Mouse (Mus musculus) spleen, postnatal 36 days (tissue): ENCODE results near the gene Tmem208.

ENCODE experiments used
- DNase-seq, 2 experiments: peaks; one replicate each; pipeline ENCODE4 v3.0.0; 2022; ENCODE audit warnings: low spot score in 2 of 2, mixed read lengths in 1 of 2

Tmem208 gene

DNA sequence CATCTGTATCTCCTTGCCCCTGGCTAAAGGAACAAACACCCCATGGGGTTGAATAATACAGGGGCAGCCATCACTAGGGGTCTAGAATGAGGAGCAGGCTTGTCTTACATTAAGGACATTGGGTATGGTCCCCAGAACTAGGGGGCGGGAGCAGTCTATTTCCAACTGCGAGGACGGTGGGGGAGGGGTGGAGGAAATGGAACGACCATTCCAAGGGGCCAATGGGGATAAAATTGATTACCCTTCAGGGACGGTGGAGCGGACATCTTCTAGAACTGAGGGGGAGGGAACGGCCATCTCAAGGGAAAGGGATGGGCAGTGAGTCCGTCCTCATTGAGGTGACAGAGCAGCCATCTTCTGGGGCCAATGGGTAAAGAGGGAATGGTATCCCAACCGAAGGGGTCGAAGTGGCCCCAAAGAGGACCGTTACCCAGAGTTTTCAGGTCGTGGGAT is 487 bp upstream of the Tmem208 start:
- no peak for DNase-seq

DNA sequence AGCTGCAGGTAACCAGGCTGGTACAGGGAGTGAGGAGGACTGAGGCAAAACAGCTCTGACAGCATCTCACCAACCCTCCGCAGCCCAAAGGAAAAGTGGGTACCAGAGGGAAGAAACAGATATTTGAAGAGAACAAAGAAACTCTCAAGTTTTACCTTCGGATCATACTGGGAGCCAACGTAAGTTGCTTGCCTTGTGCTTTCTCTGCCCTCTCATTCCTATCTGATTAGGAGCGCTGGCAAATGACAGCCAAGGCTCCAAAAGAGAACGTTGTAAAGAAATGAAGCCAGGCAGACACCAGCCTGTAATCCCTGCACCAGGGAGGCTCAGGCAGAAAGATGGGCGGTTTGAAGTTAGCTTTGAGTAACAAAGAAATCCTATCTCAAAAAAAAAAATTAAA is 814 bp downstream of the Tmem208 start:
- no peak for DNase-seq

DNA sequence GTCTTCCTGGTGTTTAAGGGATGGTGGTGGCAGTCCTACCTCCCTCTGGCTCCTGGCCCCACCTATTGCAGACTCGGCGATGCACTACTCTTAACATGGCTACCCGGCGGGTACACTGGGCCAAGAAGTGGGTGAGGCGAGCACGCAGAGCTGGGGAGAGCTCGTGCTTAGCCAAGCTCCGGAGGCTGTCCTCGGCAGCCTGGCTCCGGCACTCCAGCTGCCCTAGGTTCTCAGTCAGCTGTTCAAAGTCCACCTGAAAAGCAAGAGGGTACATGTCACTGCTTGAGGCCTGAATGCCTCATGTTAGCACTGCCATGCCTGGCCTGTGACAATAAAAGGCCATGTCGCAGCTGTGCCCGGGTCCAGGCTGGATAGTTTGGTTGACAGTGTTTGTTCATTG is 4.2 kb downstream of the Tmem208 start:
- DNase-seq, result no peak

DNA sequence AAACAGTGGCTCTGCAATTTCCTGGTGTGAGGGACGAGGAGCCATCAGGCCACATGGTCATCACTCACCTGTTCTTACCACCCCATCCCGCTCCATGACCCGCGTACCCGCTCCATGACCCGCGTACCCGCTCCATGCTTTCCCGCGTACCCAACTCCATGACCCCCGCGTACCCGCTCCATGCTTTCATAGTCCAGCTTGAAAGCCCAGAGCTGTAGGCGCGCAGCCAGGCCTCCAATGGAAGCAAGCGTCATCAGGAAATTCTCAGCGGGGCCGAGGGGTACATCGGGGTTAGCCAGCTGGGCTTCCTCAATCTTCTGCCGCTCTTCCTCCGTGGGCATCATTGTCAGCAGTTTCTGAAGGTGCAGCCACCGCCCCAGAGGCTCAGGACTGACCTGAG is 5.3 kb downstream of the Tmem208 start:
- no peak for DNase-seq

DNA sequence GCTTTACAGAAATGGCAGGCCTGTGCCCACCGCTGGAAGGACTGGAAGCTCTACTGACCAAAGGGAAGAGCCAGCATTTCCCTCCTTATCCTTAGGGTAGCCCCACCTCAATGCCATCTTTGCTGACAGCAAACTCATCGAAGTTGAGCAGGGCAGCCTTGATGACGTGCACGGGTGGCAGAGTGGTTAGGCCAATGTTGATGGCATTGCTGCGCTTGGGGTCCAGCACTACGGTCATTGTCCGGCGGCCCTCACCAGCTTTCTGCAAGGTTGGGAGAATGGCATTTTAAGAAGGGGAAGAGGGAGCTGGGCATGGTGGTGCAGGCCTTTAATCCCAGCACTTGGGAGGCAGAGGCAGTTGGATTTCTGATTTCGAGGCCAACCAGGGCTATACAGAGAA is 5.8 kb downstream of the Tmem208 start:
- DNase-seq, result no peak

DNA sequence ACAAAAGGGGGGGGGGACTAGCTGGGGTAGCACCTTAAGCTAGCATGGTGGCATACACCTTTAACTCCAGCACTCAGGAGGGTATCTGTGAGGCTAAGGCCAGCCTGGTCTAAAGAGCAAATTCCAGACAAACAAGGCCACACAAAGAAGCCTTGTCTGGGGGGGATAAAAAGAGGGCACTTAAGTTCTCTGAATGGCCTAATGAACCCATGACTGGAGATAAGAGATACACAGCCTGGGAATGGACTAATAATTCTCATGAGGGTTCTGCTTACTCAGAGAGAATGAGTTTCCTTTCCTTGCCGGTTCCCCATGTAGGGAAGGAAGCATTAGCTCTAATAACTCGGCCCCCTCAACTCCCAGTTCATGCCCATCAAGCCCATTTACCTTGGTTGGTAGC is 6.4 kb downstream of the Tmem208 start:
- DNase-seq, result no peak

DNA sequence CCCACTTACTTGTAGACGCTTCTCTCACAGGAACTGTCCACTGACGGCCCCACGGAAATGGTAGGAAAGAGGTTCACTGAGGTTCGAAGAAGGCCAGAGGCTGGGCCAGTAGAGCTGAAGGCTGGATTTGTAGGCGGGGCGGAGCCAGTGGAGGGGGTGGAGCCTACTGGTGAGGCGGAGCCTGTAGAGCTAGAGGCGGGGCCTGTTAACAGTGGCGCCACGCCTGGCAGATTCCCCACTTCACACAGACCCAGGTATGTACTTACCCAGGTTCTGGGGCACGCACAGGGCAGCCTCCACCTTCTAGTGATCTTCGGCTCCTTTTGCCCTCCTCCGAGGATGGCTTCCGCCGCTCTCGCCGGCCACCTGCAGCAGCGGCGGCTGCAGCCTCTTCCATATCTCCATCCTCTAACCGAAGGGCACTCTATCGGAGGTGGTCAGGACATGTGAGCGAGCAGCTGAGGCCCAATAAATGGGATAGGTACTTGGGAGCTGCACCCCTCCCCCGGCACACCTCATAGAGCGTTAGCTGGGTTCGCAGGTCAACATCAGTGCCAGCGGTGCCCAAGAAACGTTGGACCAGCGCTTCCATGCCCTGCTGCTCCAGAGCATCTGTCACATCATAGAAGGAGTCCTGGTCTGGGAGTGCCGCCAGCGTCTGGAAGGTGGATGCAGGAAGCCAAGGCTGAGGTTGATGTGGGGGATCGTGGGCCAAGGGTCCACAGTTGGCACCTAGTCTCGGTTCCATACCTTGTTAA is 10.4 kb downstream of the Tmem208 start:
- no peak for DNase-seq

DNA sequence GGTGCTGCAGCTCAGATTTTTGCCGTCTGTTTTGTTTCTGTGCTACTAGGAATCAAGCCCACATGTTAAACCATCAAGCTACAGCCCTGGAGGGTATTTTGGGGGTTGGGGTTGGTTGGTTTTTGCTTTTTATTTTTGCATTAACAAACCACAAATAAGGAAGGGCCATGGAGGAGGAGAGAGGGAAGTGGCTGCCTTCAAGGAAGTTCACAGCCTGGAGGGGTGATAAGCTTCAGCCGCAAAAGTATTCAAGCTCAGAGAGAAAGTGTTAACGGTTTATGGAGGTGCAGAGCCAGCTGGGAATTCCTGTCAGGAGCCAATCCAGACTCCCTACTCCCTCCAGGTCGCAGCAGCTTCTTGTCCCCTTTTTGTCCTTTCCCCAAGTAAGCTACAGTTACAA is 12.8 kb downstream of the Tmem208 start:
- DNase-seq, result no peak

DNA sequence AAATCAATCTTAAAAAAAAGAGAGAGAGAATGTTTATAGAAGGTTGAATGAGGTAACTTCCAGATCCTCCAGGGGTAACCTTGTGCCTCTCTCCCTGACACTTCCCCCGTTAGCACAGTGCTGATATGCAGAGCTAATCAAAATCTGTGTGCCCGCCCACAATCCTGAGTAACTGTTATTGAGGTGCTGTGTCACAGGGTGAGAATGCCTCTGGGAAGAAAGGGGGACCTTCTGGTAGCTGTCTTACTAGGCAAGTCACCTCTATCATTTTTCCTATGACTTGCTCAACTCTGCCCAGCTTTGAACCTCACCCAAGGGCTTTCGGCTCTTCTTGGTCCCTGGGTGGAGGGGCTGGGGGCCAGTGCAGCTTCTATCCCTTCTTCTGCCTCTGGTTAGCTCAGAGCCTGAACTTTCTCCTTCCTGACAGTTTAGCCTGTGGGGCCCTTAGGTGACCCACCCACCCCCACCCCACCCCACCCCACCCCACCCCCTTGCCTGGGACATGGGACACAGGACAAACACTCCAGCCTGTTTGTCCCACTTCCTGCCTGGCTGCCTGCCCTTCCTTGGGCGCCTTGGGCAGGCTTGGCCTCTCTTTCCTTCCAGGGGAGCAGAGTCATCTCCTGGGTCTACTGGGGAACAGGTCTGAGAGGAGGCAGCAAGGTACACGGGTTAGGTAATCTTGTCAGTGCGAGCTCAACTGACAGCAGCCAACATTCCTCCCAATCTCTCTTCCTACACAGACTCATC is 13.9 kb downstream of the Tmem208 start:
- DNase-seq, result no peak

DNA sequence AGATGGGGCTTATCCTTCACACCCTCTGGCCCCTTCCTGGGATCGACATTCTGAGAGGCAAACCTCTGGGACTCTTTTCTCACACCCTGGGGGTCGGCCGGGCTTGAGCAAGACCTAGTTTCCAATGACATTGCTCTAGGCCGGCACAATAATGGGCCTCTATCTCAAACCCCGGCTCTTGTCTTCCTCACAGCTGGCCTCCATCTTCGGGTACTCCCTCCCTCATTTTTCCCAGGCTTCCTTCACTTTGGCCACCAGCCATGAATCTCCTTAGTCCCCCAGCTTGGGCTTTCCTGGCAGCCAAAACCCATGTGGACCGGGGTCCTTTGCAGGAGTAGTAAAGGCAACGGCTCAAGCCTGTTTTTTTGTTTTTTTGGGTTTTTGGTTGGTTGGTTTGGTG is 15.2 kb downstream of the Tmem208 start:
- no peak for DNase-seq

DNA sequence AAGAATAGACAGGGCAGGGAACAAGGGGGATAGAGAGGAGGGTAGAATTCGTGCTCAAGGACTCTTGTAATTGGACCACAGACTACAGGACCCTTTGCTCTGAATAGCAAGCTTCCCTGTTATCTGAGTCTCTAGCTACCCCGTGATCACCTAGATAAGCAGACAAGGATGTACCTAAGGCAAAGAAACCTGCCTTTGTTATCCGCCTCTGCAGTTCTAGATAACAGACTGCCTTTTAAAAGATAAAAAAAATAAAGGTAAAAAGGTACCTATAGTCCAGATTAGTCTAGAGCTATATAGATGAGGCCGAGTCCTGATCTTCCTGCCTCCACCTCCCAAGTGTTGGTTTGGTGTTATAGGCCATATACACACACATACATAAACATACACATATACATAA is 16.6 kb downstream of the Tmem208 start:
- no peak for DNase-seq

DNA sequence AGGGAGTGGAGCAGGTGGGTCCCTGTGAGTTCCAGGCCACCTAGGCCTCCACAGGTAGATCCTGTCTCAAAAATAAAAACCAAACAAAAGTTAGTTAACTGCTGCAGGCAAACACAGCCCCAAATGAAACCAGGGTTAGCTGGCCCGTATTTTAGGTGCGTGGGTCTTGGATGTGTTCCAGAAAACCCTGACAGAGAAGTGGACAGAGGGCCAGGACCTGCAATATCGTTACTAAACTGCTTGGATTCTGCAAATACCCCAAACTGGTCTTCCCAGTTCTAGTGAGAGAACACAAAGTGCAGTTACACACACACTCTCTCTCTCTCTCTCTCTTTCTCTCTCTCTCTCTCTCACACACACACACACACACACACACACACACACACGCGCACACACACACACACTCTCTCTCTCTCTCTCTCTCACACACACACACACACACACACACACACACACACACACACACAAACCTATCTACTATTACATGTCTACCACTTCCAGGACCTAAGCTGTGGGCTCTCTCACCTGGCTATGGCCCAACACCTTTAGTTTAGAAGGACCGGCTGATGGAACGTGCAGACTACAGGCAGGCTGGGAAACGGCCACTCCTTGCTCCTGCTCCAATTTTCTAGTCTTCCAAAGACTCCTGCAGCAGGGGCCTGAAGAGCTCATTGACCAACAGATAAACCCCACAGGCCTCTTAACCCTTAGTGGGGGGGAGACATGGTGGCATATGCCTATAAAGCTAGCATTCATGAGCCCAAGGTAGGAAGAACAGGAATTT is 17.8 kb downstream of the Tmem208 start:
- DNase-seq, result no peak

DNA sequence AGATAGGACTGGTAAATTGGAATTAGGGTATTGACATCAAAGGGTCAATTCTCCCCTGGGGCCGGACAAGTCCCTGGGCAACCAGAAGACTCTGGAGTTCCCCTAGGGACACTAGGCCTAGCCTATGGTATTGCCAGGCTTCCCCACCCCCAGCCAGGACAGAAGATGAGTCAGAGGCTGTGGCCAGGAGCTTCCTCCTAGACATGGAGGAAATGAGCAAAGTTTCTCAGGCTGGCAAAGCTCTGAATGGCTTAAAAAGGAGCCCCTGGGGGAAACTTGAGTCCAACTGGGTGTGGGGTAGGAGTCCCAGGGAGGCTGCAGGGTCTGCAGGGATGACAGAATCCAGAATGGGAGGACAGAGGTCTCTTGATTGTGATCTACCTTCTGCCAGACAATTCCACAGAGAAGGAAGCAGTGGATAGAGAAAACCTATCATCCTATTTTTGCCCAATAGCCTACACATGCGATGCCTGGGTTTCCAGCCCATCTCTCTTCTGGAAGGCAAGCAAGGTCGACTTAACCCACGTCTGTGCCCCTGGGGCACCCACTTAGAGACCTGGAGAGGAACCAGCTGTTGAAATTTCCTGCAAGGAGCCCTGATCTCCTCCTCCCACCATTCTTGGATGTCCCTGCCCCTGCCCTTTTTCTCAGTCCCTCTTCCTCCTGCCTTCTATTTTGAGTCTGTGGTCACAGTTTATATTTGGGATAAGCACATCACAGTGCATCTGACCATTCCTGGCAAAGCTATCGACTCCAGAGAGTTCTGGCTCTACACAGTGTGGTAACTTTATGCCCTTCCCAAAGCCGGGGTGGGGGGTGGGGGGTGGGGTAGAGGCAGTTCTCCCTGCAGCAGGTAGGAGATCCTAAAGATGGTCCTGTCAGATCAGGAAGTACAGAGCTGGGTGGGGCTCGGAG is 19.2 kb downstream of the Tmem208 start:
- peak; percentile 41 to 51 for DNase-seq

DNA sequence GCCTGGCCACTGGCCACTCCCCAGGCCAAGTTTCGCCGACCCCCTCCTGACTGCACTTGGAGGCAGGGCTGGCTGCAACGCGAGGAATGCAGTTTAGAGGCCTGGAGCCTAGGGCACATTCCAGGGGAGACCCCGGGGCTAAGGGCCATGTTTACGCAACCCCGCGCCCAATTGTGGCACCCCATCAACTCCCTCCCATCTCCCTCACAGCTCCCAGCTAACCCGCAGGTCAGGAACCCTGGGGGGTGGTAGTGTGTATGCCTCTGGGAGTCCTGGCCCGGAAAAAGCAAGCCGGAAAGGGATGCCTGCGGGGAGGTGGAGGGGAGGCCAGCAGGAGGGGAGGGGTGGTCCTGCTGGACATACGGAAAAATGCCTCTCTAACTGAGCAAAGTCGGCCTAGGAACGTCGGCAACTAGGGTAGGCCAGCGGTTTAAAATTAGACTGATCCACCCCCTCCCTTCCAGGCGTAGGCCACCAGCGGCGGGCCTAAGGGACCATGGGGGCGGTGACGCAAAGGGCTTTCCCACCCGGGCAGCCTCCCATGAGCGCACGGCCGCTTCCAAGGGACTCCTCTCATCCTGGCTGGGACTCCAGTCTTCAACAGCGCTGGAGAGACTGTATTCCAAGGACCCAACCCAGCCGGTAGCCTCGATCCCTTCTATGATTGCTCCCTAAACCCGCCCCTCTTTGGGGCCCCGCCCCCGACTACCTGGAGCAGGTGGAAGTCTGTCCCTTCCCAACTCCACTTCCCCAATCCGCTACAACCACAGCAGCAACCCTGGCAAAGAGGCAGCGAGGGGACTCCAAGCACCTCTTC is 20.7 kb downstream of the Tmem208 start:
- peak; percentile 21 to 48 for DNase-seq

DNA sequence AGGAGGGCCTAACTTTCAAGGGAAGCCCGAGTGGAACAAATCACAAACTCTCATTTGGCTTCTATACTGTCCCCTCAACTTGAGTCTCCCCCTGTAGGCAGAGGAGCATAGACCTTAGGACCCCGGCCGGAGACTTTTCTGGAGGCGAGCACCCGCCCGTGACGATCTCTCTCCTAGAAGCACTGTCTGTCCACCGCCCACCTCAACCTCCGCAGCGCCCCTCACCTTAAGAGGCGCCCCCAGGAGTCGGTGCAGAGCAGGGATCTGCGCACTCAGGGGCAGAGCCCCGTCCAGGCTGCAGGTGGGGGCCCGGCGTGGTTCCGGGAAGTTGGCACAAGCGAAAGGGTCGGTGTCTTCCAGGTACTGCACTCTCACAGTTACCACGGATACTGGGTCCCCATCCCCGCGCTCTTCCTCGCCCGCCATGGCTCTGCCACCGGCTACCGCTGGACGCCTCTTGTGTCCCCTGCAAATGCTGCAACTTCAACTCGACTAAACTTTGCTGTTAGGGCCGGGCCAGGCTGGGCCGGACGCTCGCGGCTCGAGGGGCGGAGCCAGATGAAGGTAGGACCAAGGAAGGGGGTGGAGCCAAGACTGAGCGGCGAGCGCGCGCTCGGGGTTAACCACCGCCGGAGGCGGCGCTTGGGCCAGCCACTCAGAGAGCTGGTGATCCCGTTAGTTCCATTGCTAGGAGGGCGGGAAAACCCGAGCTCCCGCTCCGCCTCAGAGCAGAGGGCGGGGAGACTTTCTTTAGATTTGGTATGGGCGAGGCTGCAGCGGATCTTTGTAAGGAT is 21.5 kb downstream of the Tmem208 start, which contains the start of gene Fhod1:
Gene Fhod1 (minus strand): TSS at position 526 of the 794 bp plus-strand sequence.
- peak; percentile 92 to 93 for DNase-seq

DNA sequence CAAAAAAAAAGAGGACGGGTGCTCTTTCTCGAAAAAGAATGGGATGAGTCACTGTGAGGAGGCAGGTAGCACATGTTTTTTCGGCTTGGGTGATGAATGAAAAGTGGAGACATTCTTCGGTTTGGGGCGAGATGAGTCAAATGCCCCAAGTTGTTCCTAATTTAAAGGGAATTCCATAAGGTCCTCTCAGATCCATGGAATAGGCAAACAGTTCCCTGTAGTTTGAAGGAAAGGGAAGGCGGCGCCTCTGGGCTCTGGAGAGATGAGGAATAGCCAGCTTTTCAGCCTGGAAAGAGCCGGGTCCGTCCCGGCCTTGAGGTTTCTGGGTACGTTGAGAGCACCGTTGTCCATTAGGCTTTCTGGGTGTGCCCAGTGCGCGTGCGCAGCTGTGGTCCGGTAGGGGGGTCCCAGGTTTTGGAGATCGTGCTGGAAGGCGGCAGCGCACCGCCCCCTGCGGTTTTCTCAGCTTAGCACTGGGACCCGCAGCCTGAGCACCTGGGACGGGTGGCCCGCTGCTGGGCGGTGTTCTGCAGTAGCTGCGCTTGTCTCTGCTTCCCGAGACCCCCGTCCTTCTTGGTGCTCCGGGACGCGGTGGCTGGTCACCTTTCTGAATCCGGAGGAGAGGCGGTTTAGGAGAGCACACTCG is 22.4 kb downstream of the Tmem208 start, which contains the start of gene Slc9a5:
Gene Slc9a5 (plus strand): TSS at position 394 of the 646 bp plus-strand sequence.
- DNase-seq, result peak; percentile 27 to 31

DNA sequence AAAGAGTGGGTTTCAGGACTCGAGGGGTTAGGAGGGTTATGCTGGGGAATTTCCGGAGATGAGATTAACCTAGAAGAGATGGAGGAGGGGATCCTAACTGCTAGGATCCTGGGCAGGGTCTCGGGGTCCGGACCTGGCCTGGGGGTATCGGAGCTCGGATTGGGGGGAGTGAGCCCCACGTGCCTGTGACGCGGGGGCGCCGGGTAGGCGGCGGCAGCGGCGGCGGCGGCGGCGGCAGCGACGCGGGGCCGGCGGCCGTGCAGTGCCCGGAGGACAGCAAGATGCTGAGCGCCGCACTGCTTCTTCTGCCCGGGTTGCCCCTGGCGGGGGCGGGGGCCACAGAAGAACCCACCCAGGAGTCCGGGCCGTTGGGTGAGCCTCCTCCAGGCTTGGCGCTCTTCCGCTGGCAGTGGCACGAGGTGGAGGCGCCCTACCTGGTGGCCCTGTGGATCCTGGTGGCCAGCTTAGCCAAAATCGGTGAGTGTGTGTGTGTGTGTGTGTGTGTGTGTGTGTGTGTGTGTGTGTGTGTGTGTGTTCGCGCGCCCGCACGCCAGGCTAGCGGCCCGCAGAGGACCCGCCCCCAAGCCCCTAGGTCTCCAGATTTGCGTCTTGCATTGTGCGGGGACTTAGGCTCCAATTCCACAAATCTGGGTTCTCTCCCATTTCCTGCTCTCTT is 23.1 kb downstream of the Tmem208 start:
- DNase-seq, result no peak

DNA sequence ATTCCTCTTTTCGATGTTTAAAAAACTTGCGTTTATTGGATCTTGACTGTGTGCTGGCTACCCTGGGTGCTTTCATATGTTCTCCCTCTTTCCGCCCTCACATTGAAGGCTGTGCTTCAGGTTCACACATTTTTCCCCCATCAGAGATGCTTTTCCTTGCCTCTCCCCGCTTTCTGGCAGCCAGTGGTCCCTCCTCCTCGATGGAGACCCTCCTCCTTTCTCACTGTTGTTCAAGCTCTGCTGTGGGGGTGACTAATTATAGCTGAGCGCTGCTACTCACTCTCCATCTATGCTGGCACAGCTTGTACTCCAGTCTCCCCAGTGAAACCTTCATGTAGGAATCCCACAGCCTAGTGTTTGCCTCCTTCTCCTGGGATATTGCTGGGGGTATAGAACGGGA is 24.0 kb downstream of the Tmem208 start:
- no peak for DNase-seq
